In genomic region chr10:111083338-111083737, GRCm38 (mm10) we compare ENCODE assay signal across 10 mouse cellular contexts.
DNase-seq lines count a peak whose midpoint lies in the region; ATAC-seq and TF ChIP-seq lines count a peak whose summit lies in the region.
"Had no signal": no experiment of that assay in that cellular context is flagged by ENCODE, and none has a peak within 500 bp of the region (broad histone marks: within the 10 kb centered on the region; RNA-seq: fewer than 3 reads in every experiment).

No protein-coding gene starts in this region.

- no peak overlapping the region for H3K4me2 ChIP-seq in kidney, postnatal 0 days (ENCODE audit: low read length)
- H3K4me2 ChIP-seq: heart, embryonic 12.5 days; limb, embryonic 12.5 days had no signal

- TF ChIP-seq CTCF in kidney, postnatal 0 days (IDR thresholded peaks at IDR 0.05; ENCODE audit: low read depth): peak; percentile 49; the same call in 1 of the 2 replicates
- peak; percentile 2 for TF ChIP-seq CTCF in ES-Bruce4 (IDR thresholded peaks at IDR 0.05; ENCODE audit: low read depth, low read length)

- no peaks in the 10 kb centered on the region for H3K9me3 ChIP-seq in kidney, postnatal 0 days (replicated peaks; ENCODE audit: low read length)
- H3K9me3 ChIP-seq in ES-Bruce4 (replicated peaks; ENCODE audit: control insufficient read depth, insufficient read depth, low read length, poor library complexity, severe bottlenecking): no peaks in the 10 kb centered on the region
- H3K9me3 ChIP-seq: heart, embryonic 12.5 days; limb, embryonic 12.5 days had no signal

- TF ChIP-seq POLR2A in ES-Bruce4 (IDR thresholded peaks at IDR 0.05; ENCODE audit: insufficient read depth, low read length): no peak

- no peak overlapping the region for H3K4me3 ChIP-seq in kidney, postnatal 0 days (replicated peaks; ENCODE audit: low read depth, low read length)
- no peak overlapping the region for H3K4me3 ChIP-seq in ES-Bruce4 (ENCODE audit: low read depth, low read length)
- H3K4me3 ChIP-seq: heart, embryonic 12.5 days; limb, embryonic 12.5 days had no signal

- H3K9ac ChIP-seq in kidney, postnatal 0 days (ENCODE audit: low read depth, low read length): no peak overlapping the region
- no peak overlapping the region for H3K9ac ChIP-seq in ES-Bruce4 (ENCODE audit: low read depth, poor library complexity, severe bottlenecking)
- H3K9ac ChIP-seq: heart, embryonic 12.5 days; limb, embryonic 12.5 days had no signal

- ATAC-seq in kidney, postnatal 0 days (replicated peaks; ENCODE audit: low FRiP score, low read depth): no peak

- H3K4me1 ChIP-seq in kidney, postnatal 0 days (replicated peaks; ENCODE audit: insufficient read depth, low read length): no peaks in the 10 kb centered on the region
- H3K4me1 ChIP-seq in ES-Bruce4 (ENCODE audit: control insufficient read depth, insufficient read depth, low read length): no peaks in the 10 kb centered on the region
- H3K4me1 ChIP-seq: heart, embryonic 12.5 days; limb, embryonic 12.5 days had no signal

- no peak for TF ChIP-seq EP300 in ES-Bruce4 (IDR thresholded peaks at IDR 0.05; ENCODE audit: insufficient read depth, low read depth, low read length)

- no peaks in the 10 kb centered on the region for H3K36me3 ChIP-seq in kidney, postnatal 0 days (ENCODE audit: insufficient read depth, low read length)
- H3K36me3 ChIP-seq in ES-Bruce4 (ENCODE audit: control insufficient read depth, insufficient read depth, low read length, poor library complexity, severe bottlenecking): no peaks in the 10 kb centered on the region
- H3K36me3 ChIP-seq: heart, embryonic 12.5 days; limb, embryonic 12.5 days had no signal

- peak; percentile 52 to 53 for DNase-seq in cerebellum, postnatal 10 days
- DNase-seq in cerebellum, postnatal 4 days (ENCODE audit: low spot score in 2 of 2): no peak
- DNase-seq in kidney, postnatal 0 days (ENCODE audit: low spot score): peak; percentile 54
- DNase-seq in kidney, postnatal 4 days: no peak
- DNase-seq in lung, postnatal 10 days: peak; percentile 61
- no peak for DNase-seq in adrenal gland, adult 8-10 months
- no peak for DNase-seq in heart, postnatal 14 days

- 28% methylated on average over 4 of the region's 4 CpGs for WGBS in kidney, postnatal 0 days

- intact Hi-C loops in heart, postnatal 14 days (cut with DNase I): no loop called here

- H3K27me3 ChIP-seq in kidney, postnatal 0 days (ENCODE audit: insufficient read depth, low read length): no peaks in the 10 kb centered on the region
- H3K27me3 ChIP-seq in ES-Bruce4 (ENCODE audit: control insufficient read depth, insufficient read depth, low read length, poor library complexity, severe bottlenecking): no peaks in the 10 kb centered on the region
- H3K27me3 ChIP-seq: heart, embryonic 12.5 days; limb, embryonic 12.5 days had no signal

- no peak overlapping the region for H3K27ac ChIP-seq in kidney, postnatal 0 days
- H3K27ac ChIP-seq in ES-Bruce4 (ENCODE audit: insufficient read depth, low read length): no peak overlapping the region
- H3K27ac ChIP-seq: limb, embryonic 12.5 days had no signal

Comparison
In these comparisons a context has a peak if more than half of its experiments do, and no peak if none do; other contexts are left out.
1. DNase-seq: peak in cerebellum, postnatal 10 days (2 of 2), kidney, postnatal 0 days (single experiment) and lung, postnatal 10 days (single experiment); none in cerebellum, postnatal 4 days (0 of 2), kidney, postnatal 4 days (0 of 2), adrenal gland, adult 8-10 months (single experiment) and heart, postnatal 14 days (0 of 2).